Mouse (Mus musculus): Measurements from ENCODE around the gene Gm20518.

- TF ChIP-seq FLI1 (IDR thresholded peaks at IDR 0.05; ENCODE audit: low read length): no peak
- TF ChIP-seq GATA1 (IDR thresholded peaks at IDR 0.05; ENCODE audit: borderline replicate concordance, low read length): no peak
Observed at GRCm38 (mm10) chr16:17934445-17934910, 43.0 kb upstream of the Gm20518 start.

All from megakaryocyte, embryonic 14.5 days (primary cell).